Mouse (Mus musculus): ENCODE measurements around the gene Chac1. TPM values are rescaled to one million over a fixed set of nuclear protein-coding genes. Genes with fewer than 3 reads are reported as not detected.

Chac1 gene
- polyA plus RNA-seq, 1 experiment = 8.1 TPM

- WGBS = 79% methylated on average over 3 of the region's 3 CpGs
- Histone ChIP-seq H3K27ac (ENCODE audit: insufficient read depth, low read length) (no peak overlapping the region), H3K4me3 (replicated peaks; ENCODE audit: insufficient read depth, low read depth, low read length) (no peak overlapping the region), H3K4me1 (ENCODE audit: control insufficient read depth, insufficient read depth, low read length) (no peaks in the 10 kb centered on the region), H3K27me3 (ENCODE audit: control insufficient read depth, insufficient read depth, low read length) (no peaks in the 10 kb centered on the region)
- no peak for TF ChIP-seq CTCF (IDR thresholded peaks at IDR 0.05; ENCODE audit: borderline replicate concordance, insufficient read depth, low read depth, low read length)
- no peak for TF ChIP-seq POLR2A (IDR thresholded peaks at IDR 0.05; ENCODE audit: borderline replicate concordance, insufficient read depth, low read length)
- no peak for DNase-seq
These were observed 13.9 kb downstream of the Chac1 start for GRCm38 (mm10) chr2:119364969-119365368.

- 68% methylated on average over 3 of the region's 3 CpGs for WGBS
These were observed 16.3 kb downstream of the Chac1 start for GRCm38 (mm10) chr2:119367346-119367745.

GRCm38 (mm10) chr2:119370116-119370515, 19.1 kb downstream of the Chac1 start:
- WGBS = 88% methylated on average over 10 of the region's 10 CpGs
- no peak overlapping the region for H3K27ac ChIP-seq (ENCODE audit: insufficient read depth, low read length)
- H3K27me3 ChIP-seq (ENCODE audit: control insufficient read depth, insufficient read depth, low read length) = no peaks in the 10 kb centered on the region
- DNase-seq = no peak
- no peak overlapping the region for H3K4me3 ChIP-seq (replicated peaks; ENCODE audit: insufficient read depth, low read depth, low read length)
- TF ChIP-seq CTCF (IDR thresholded peaks at IDR 0.05; ENCODE audit: borderline replicate concordance, insufficient read depth, low read depth, low read length) = no peak
- TF ChIP-seq POLR2A (IDR thresholded peaks at IDR 0.05; ENCODE audit: borderline replicate concordance, insufficient read depth, low read length) = no peak
- H3K4me1 ChIP-seq (ENCODE audit: control insufficient read depth, insufficient read depth, low read length) = no peaks in the 10 kb centered on the region

More at GRCm38 (mm10) chr2:119367346-119367745, 16.3 kb downstream of the Chac1 start:
- TF ChIP-seq CTCF (IDR thresholded peaks at IDR 0.05; ENCODE audit: borderline replicate concordance, insufficient read depth, low read depth, low read length) (no peak), POLR2A (IDR thresholded peaks at IDR 0.05; ENCODE audit: borderline replicate concordance, insufficient read depth, low read length) (no peak)
- no peak overlapping the region for H3K4me3 ChIP-seq (replicated peaks; ENCODE audit: insufficient read depth, low read depth, low read length)
- H3K4me1 ChIP-seq (ENCODE audit: control insufficient read depth, insufficient read depth, low read length) = no peaks in the 10 kb centered on the region
- no peak overlapping the region for H3K27ac ChIP-seq (ENCODE audit: insufficient read depth, low read length)
- no peaks in the 10 kb centered on the region for H3K27me3 ChIP-seq (ENCODE audit: control insufficient read depth, insufficient read depth, low read length)
- DNase-seq = no peak

- Histone ChIP-seq H3K27ac (ENCODE audit: insufficient read depth, low read length) (no peak overlapping the region), H3K27me3 (ENCODE audit: control insufficient read depth, insufficient read depth, low read length) (no peaks in the 10 kb centered on the region), H3K4me1 (ENCODE audit: control insufficient read depth, insufficient read depth, low read length) (no peaks in the 10 kb centered on the region), H3K4me3 (replicated peaks; ENCODE audit: insufficient read depth, low read depth, low read length) (no peak overlapping the region)
- DNase-seq = no peak
- TF ChIP-seq POLR2A (IDR thresholded peaks at IDR 0.05; ENCODE audit: borderline replicate concordance, insufficient read depth, low read length) = no peak
- no peak for TF ChIP-seq CTCF (IDR thresholded peaks at IDR 0.05; ENCODE audit: borderline replicate concordance, insufficient read depth, low read depth, low read length)
- WGBS = 73% methylated on average over 9 of the region's 9 CpGs
These were observed 26.3 kb downstream of the Chac1 start for GRCm38 (mm10) chr2:119377286-119377685.

GRCm38 (mm10) chr2:119377826-119378225, 26.8 kb downstream of the Chac1 start:
- TF ChIP-seq POLR2A (IDR thresholded peaks at IDR 0.05; ENCODE audit: borderline replicate concordance, insufficient read depth, low read length) (no peak), CTCF (IDR thresholded peaks at IDR 0.05; ENCODE audit: borderline replicate concordance, insufficient read depth, low read depth, low read length) (no peak)
- 58% methylated on average over 3 of the region's 3 CpGs for WGBS
- Histone ChIP-seq H3K4me1 (ENCODE audit: control insufficient read depth, insufficient read depth, low read length) (no peaks in the 10 kb centered on the region), H3K4me3 (replicated peaks; ENCODE audit: insufficient read depth, low read depth, low read length) (no peak overlapping the region), H3K27me3 (ENCODE audit: control insufficient read depth, insufficient read depth, low read length) (no peaks in the 10 kb centered on the region), H3K27ac (ENCODE audit: insufficient read depth, low read length) (no peak overlapping the region)
- DNase-seq = no peak

GRCm38 (mm10) chr2:119379455-119379854, 28.4 kb downstream of the Chac1 start:
- no peaks in the 10 kb centered on the region for H3K4me1 ChIP-seq (ENCODE audit: control insufficient read depth, insufficient read depth, low read length)
- H3K27me3 ChIP-seq (ENCODE audit: control insufficient read depth, insufficient read depth, low read length) = no peaks in the 10 kb centered on the region
- 74% methylated on average over 3 of the region's 3 CpGs for WGBS
- no peak for TF ChIP-seq POLR2A (IDR thresholded peaks at IDR 0.05; ENCODE audit: borderline replicate concordance, insufficient read depth, low read length)
- H3K4me3 ChIP-seq (replicated peaks; ENCODE audit: insufficient read depth, low read depth, low read length) = no peak overlapping the region
- DNase-seq = no peak
- 0 out of 2 replicates have a peak overlapping the region, but pooled peaks have one; percentile 18 for H3K27ac ChIP-seq (ENCODE audit: insufficient read depth, low read length)

GRCm38 (mm10) chr2:119388266-119388665, 37.2 kb downstream of the Chac1 start:
- WGBS = 85% methylated on average over 1 of the region's 1 CpGs
- TF ChIP-seq POLR2A (IDR thresholded peaks at IDR 0.05; ENCODE audit: borderline replicate concordance, insufficient read depth, low read length) (no peak), CTCF (IDR thresholded peaks at IDR 0.05; ENCODE audit: borderline replicate concordance, insufficient read depth, low read depth, low read length) (no peak)

GRCm38 (mm10) chr2:119389992-119390391, 39.0 kb downstream of the Chac1 start:
- no peak for DNase-seq
- WGBS = 69% methylated on average over 4 of the region's 4 CpGs

More at GRCm38 (mm10) chr2:119388266-119388665, 37.2 kb downstream of the Chac1 start:
- Histone ChIP-seq H3K27ac (ENCODE audit: insufficient read depth, low read length) (no peak overlapping the region), H3K4me1 (ENCODE audit: control insufficient read depth, insufficient read depth, low read length) (no peaks in the 10 kb centered on the region), H3K4me3 (replicated peaks; ENCODE audit: insufficient read depth, low read depth, low read length) (no peak overlapping the region), H3K27me3 (ENCODE audit: control insufficient read depth, insufficient read depth, low read length) (no peaks in the 10 kb centered on the region)
- DNase-seq = no peak

More at GRCm38 (mm10) chr2:119389992-119390391, 39.0 kb downstream of the Chac1 start:
- H3K4me3 ChIP-seq (replicated peaks; ENCODE audit: insufficient read depth, low read depth, low read length) = no peak overlapping the region
- TF ChIP-seq POLR2A (IDR thresholded peaks at IDR 0.05; ENCODE audit: borderline replicate concordance, insufficient read depth, low read length) (no peak), CTCF (IDR thresholded peaks at IDR 0.05; ENCODE audit: borderline replicate concordance, insufficient read depth, low read depth, low read length) (no peak)
- no peaks in the 10 kb centered on the region for H3K27me3 ChIP-seq (ENCODE audit: control insufficient read depth, insufficient read depth, low read length)
- H3K27ac ChIP-seq (ENCODE audit: insufficient read depth, low read length) = no peak overlapping the region
- H3K4me1 ChIP-seq (ENCODE audit: control insufficient read depth, insufficient read depth, low read length) = no peaks in the 10 kb centered on the region
